Mouse (Mus musculus) MN1 (cell line): Measurements from ENCODE around the gene Tpcn2.
A peak's percentile ranks its signal among the peaks of the same experiment; 100 is the strongest.

ENCODE experiments used
- DNase-seq: peaks from one replicate; pipeline ENCODE4 v3.0.0-alpha.2; 2016; ENCODE audit warnings: low spot score

Gene Tpcn2

GRCm38 (mm10) chr7:145242851-145243712 is 40.7 kb downstream of the Tpcn2 start:
- DNase-seq = peak; percentile 78

- DNase-seq = no peak
These were observed 41.8 kb downstream of the Tpcn2 start for GRCm38 (mm10) chr7:145242028-145242427.

GRCm38 (mm10) chr7:145240929-145241328 is 42.9 kb downstream of the Tpcn2 start:
- DNase-seq = no peak

- DNase-seq = no peak
These were observed 43.9 kb downstream of the Tpcn2 start for GRCm38 (mm10) chr7:145239736-145240505.

GRCm38 (mm10) chr7:145239145-145239544 is 44.7 kb downstream of the Tpcn2 start:
- DNase-seq = no peak

- no peak for DNase-seq
These were observed 48.7 kb downstream of the Tpcn2 start for GRCm38 (mm10) chr7:145234841-145235790.

- DNase-seq = no peak
These were observed 52.2 kb downstream of the Tpcn2 start for GRCm38 (mm10) chr7:145231659-145232058.

GRCm38 (mm10) chr7:145226641-145227040 is 57.2 kb downstream of the Tpcn2 start:
- DNase-seq = no peak

- no peak for DNase-seq
These were observed 58.2 kb downstream of the Tpcn2 start for GRCm38 (mm10) chr7:145225626-145226025.

- DNase-seq = peak; percentile 48
These were observed 61.7 kb downstream of the Tpcn2 start for GRCm38 (mm10) chr7:145221841-145222689.

GRCm38 (mm10) chr7:145221346-145221745 is 62.5 kb downstream of the Tpcn2 start:
- no peak for DNase-seq

- no peak for DNase-seq
These were observed 64.4 kb downstream of the Tpcn2 start for GRCm38 (mm10) chr7:145219420-145219831.

- DNase-seq = peak; percentile 52
These were observed 67.2 kb downstream of the Tpcn2 start for GRCm38 (mm10) chr7:145216591-145216990.

GRCm38 (mm10) chr7:145215476-145215875 is 68.3 kb downstream of the Tpcn2 start:
- DNase-seq = peak; percentile 53

- no peak for DNase-seq
These were observed 71.8 kb downstream of the Tpcn2 start for GRCm38 (mm10) chr7:145211680-145212659.

GRCm38 (mm10) chr7:145210477-145211070 is 73.2 kb downstream of the Tpcn2 start:
- DNase-seq = no peak

GRCm38 (mm10) chr7:145208006-145208405 is 75.8 kb downstream of the Tpcn2 start, which contains the start of gene 1810010D01Rik:
Gene 1810010D01Rik (minus strand): TSS chr7:145208119.
- no peak for DNase-seq

- DNase-seq = no peak
These were observed 77.0 kb downstream of the Tpcn2 start for GRCm38 (mm10) chr7:145206801-145207200.

GRCm38 (mm10) chr7:145206056-145206610 is 77.7 kb downstream of the Tpcn2 start:
- DNase-seq = peak; percentile 86
